Mouse (Mus musculus) ES-E14 (cell line): ENCODE data around the gene Eif4b. TPM values are rescaled to one million over a fixed set of nuclear protein-coding genes. Genes with fewer than 3 reads are reported as not detected.

Experiments
- DNase-seq: peaks from one replicate; pipeline ENCODE4 v3.0.0-alpha.2; 2013; ENCODE audit warnings: low read depth, low spot score
- H3K27ac ChIP-seq: 2 replicates; pipeline ENCODE4 v1.5.1; 2012; ENCODE audit warnings: low read depth, mild to moderate bottlenecking, low read length, moderate library complexity, mixed read lengths; ENCODE audit not compliant: poor library complexity, insufficient read depth, severe bottlenecking
- H3K36me3 ChIP-seq: 2 replicates; pipeline ENCODE4 v1.6.1; 2012; ENCODE audit warnings: mild to moderate bottlenecking, low read length, moderate library complexity, mixed read lengths; ENCODE audit not compliant: control insufficient read depth, poor library complexity, insufficient read depth, severe bottlenecking
- H3K4me1 ChIP-seq, 2 experiments: fragments of 150-350 bp in 1 of 2; sonication (generic) in 1 of 2; 2 replicates each; pipeline ENCODE4 v1.6.1; 2012; ENCODE audit warnings: low read length in 2 of 2, mild to moderate bottlenecking in 1 of 2, mixed read lengths in 1 of 2; ENCODE audit not compliant: control insufficient read depth in 2 of 2, insufficient read depth in 2 of 2, poor library complexity in 1 of 2
- H3K4me3 ChIP-seq, 2 experiments: fragments of 150-350 bp in 1 of 2; sonication (generic) in 1 of 2; 2 replicates each; pipeline ENCODE4 v1.5.1; 2012; ENCODE audit warnings: low read length in 2 of 2, low read depth in 1 of 2, mild to moderate bottlenecking in 1 of 2, mixed read lengths in 1 of 2; ENCODE audit not compliant: insufficient read depth in 1 of 2, poor library complexity in 1 of 2, severe bottlenecking in 1 of 2
- H3K9ac ChIP-seq: 2 replicates; pipeline ENCODE4 v1.6.1; 2012; ENCODE audit warnings: low read depth, mild to moderate bottlenecking, low read length, mixed read lengths; ENCODE audit not compliant: poor library complexity, insufficient read depth, severe bottlenecking
- H3K9me3 ChIP-seq: fragments of 150-350 bp; sonication (generic); 2 replicates; pipeline ENCODE4 v1.6.1; 2012; ENCODE audit warnings: low read depth, mild to moderate bottlenecking, low read length; ENCODE audit not compliant: control insufficient read depth, insufficient read depth
- CHD2 ChIP-seq: IDR thresholded peaks from 2 replicates; pipeline ENCODE4 v1.6.1; 2014; ENCODE audit warnings: mild to moderate bottlenecking, low read depth, low read length, inconsistent platforms
- HCFC1 ChIP-seq: IDR thresholded peaks from 2 replicates; pipeline ENCODE4 v1.6.1; 2012; ENCODE audit warnings: low read length, inconsistent platforms, borderline replicate concordance; ENCODE audit not compliant: insufficient read depth
- MAFK ChIP-seq: IDR thresholded peaks from 2 replicates; pipeline ENCODE4 v1.6.1; 2014; ENCODE audit warnings: mild to moderate bottlenecking, low read depth, low read length, inconsistent platforms; ENCODE audit not compliant: insufficient read depth
- ZC3H11A ChIP-seq: IDR thresholded peaks from 2 replicates; pipeline ENCODE4 v1.6.1; 2012; ENCODE audit warnings: low read depth, mild to moderate bottlenecking, inconsistent platforms, low read length, borderline replicate concordance
- ZNF384 ChIP-seq: IDR thresholded peaks from 2 replicates; pipeline ENCODE4 v1.6.1; 2012; ENCODE audit warnings: low read depth, low read length, inconsistent platforms
- in situ Hi-C, 2 experiments: fragments of 600-800 bp; cut with MboI; formaldehyde crosslinking; loops; one replicate each; pipeline ENCODE4 v1.15.1; 2025; ENCODE audit warnings: low sequenced_read_pairs in 2 of 2, inconsistent platforms in 1 of 2; ENCODE audit not compliant: unreplicated experiment in 2 of 2
- total RNA-seq: library from RNA; depleted of rRNA; stranded (reverse); fragments of 300-350 nt; gene quantifications from 2 replicates; pipeline ENCODE4 v1.2.3, GENCODE M21; 2012

Eif4b gene
- total RNA-seq, 1 experiment: 361 TPM

GRCm38 (mm10) chr15:102119831-102120170 lies 46.2 kb downstream of the Eif4b start:
- in situ Hi-C loops: no loop called here
- no peaks in the 10 kb centered on the region; a peak in 1 of 4 replicates for H3K4me1 ChIP-seq
- H3K27ac ChIP-seq: no peak overlapping the region
- no peak for DNase-seq
- H3K36me3 ChIP-seq: peaks cover 33% of the 10 kb centered on the region; the same call in 1 of the 2 replicates
- no peak for TF ChIP-seq MAFK
- no peak for TF ChIP-seq HCFC1
- no peak for TF ChIP-seq ZNF384
- no peak for TF ChIP-seq CHD2
- no peak for TF ChIP-seq ZC3H11A
- no peaks in the 10 kb centered on the region for H3K9me3 ChIP-seq
- H3K4me3 ChIP-seq: no peak overlapping the region
- no peak overlapping the region for H3K9ac ChIP-seq

- in situ Hi-C loops: no loop called here
- Histone ChIP-seq H3K36me3 (peaks cover 37% of the 10 kb centered on the region; the same call in 1 of the 2 replicates), H3K9me3 (no peaks in the 10 kb centered on the region), H3K9ac (no peak overlapping the region), H3K4me1 (no peaks in the 10 kb centered on the region; a peak in 1 of 4 replicates), H3K4me3 (no peak overlapping the region), H3K27ac (no peak overlapping the region)
- TF ChIP-seq ZC3H11A: no peak
- no peak for TF ChIP-seq ZNF384
- no peak for TF ChIP-seq HCFC1
- no peak for TF ChIP-seq CHD2
- TF ChIP-seq MAFK: no peak
- DNase-seq: no peak
These were observed 47.0 kb downstream of the Eif4b start for GRCm38 (mm10) chr15:102120530-102120929.

- Histone ChIP-seq H3K9me3 (no peaks in the 10 kb centered on the region), H3K9ac (no peak overlapping the region), H3K27ac (no peak overlapping the region), H3K4me1 (no peaks in the 10 kb centered on the region), H3K4me3 (no peak overlapping the region), H3K36me3 (peaks cover 36% of the 10 kb centered on the region)
- in situ Hi-C loops: no loop called here
- TF ChIP-seq ZC3H11A (no peak), MAFK (no peak), CHD2 (no peak), ZNF384 (no peak), HCFC1 (no peak)
- no peak for DNase-seq
These were observed 52.7 kb downstream of the Eif4b start for GRCm38 (mm10) chr15:102126303-102126702.

GRCm38 (mm10) chr15:102133314-102133713 lies 59.7 kb downstream of the Eif4b start:
- no peak overlapping the region for H3K9ac ChIP-seq
- no peak overlapping the region for H3K27ac ChIP-seq
- peaks cover 0 to 2% of the 10 kb centered on the region in 2 experiments; a peak in 1 of 4 replicates for H3K4me1 ChIP-seq
- DNase-seq: no peak
- H3K4me3 ChIP-seq: no peak overlapping the region
- peaks cover 18% of the 10 kb centered on the region for H3K36me3 ChIP-seq
- in situ Hi-C loops: no loop called here
- no peaks in the 10 kb centered on the region for H3K9me3 ChIP-seq
- TF ChIP-seq HCFC1: no peak
- TF ChIP-seq CHD2: no peak
- TF ChIP-seq ZNF384: no peak
- TF ChIP-seq ZC3H11A: no peak

- peaks cover 10% of the 10 kb centered on the region for H3K36me3 ChIP-seq
- no peak for DNase-seq
- H3K9me3 ChIP-seq: no peaks in the 10 kb centered on the region
- no peak for TF ChIP-seq ZC3H11A
- no peak for TF ChIP-seq ZNF384
- TF ChIP-seq MAFK: no peak
- no peak for TF ChIP-seq CHD2
- no peak for TF ChIP-seq HCFC1
- H3K4me3 ChIP-seq: no peak overlapping the region
- H3K9ac ChIP-seq: no peak overlapping the region
- in situ Hi-C loops: no loop called here
- peaks cover 0 to 2% of the 10 kb centered on the region in 2 experiments; a peak in 1 of 4 replicates for H3K4me1 ChIP-seq
- H3K27ac ChIP-seq: no peak overlapping the region
These were observed 61.1 kb downstream of the Eif4b start for GRCm38 (mm10) chr15:102134709-102135108.
